Mouse (Mus musculus) frontal cortex, postnatal 25 days (tissue): ENCODE measurements around the gene H2-DMa.

ENCODE experiments used
- DNase-seq, 2 experiments: peaks; one replicate each; pipeline ENCODE4 v3.0.0; 2022; ENCODE audit warnings: low spot score in 2 of 2

The H2-DMa gene

GRCm38 (mm10) chr17:34152923-34153322 lies 33.6 kb downstream of the H2-DMa start, which contains the start of gene H2-DMb1:
Gene H2-DMb1, plus strand, starts transcription at chr17:34153072.
- no peak for DNase-seq

- DNase-seq: no peak
Observed at GRCm38 (mm10) chr17:34155534-34155933, 36.2 kb downstream of the H2-DMa start.

GRCm38 (mm10) chr17:34164202-34164895 lies 45.0 kb downstream of the H2-DMa start:
- no peak for DNase-seq

GRCm38 (mm10) chr17:34165033-34165730 lies 45.8 kb downstream of the H2-DMa start:
- no peak for DNase-seq

GRCm38 (mm10) chr17:34169279-34169678 lies 49.9 kb downstream of the H2-DMa start:
- DNase-seq: no peak

GRCm38 (mm10) chr17:34170487-34170876 lies 51.1 kb downstream of the H2-DMa start:
- no peak for DNase-seq

- peak; percentile 78 to 82 for DNase-seq
Observed at GRCm38 (mm10) chr17:34170877-34171498, 51.6 kb downstream of the H2-DMa start.

- DNase-seq: no peak
Observed at GRCm38 (mm10) chr17:34172528-34172927, 53.2 kb downstream of the H2-DMa start.

- no peak for DNase-seq
Observed at GRCm38 (mm10) chr17:34174075-34174474, 54.7 kb downstream of the H2-DMa start.

- DNase-seq: no peak
Observed at GRCm38 (mm10) chr17:34177179-34177578, 57.8 kb downstream of the H2-DMa start.

GRCm38 (mm10) chr17:34179019-34179418 lies 59.7 kb downstream of the H2-DMa start:
- no peak for DNase-seq

- no peak for DNase-seq
Observed at GRCm38 (mm10) chr17:34179913-34180859, 60.8 kb downstream of the H2-DMa start.

- no peak for DNase-seq
Observed at GRCm38 (mm10) chr17:34183564-34184219, 64.4 kb downstream of the H2-DMa start.

GRCm38 (mm10) chr17:34185526-34185925 lies 66.2 kb downstream of the H2-DMa start:
- DNase-seq: no peak

- no peak for DNase-seq
Observed at GRCm38 (mm10) chr17:34186885-34187260, 67.5 kb downstream of the H2-DMa start.

- DNase-seq: peak; percentile 94
Observed at GRCm38 (mm10) chr17:34187261-34187916, 68.0 kb downstream of the H2-DMa start, which contains the start of the genes Tap1 and Psmb9. Gene Tap1, plus strand, starts transcription at chr17:34187553. Gene Psmb9, minus strand, starts transcription at chr17:34187764.

- DNase-seq: no peak
Observed at GRCm38 (mm10) chr17:34188010-34188409, 68.7 kb downstream of the H2-DMa start.
